Mouse (Mus musculus) left cerebral cortex, adult 18-20 months (tissue): ENCODE results near the gene Rps6kb1. TPM values are rescaled to one million over a fixed set of nuclear protein-coding genes. Genes with fewer than 3 reads are reported as not detected.

Experiments
- DNase-seq, 2 experiments: peaks; one replicate each; pipeline ENCODE4 v3.0.0; 2021 to 2022; ENCODE audit warnings: low spot score in 2 of 2, mixed read lengths in 1 of 2
- long read RNA-seq, 2 experiments: library from polyadenylated mRNA; stranded (forward); transcript quantifications; one replicate each; pipeline ENCODE4 v2.0.0; 2021
- total RNA-seq, 2 experiments: library from RNA; stranded (reverse); gene quantifications; 2 replicates each; pipeline ENCODE4 v1.2.3; 2021

Gene Rps6kb1
- 10 to 100 TPM; 35.5 to 36.7 TPM for total RNA-seq
- long read RNA-seq, experiment 1, full-length matches to known transcripts, result 21 of 42 reads
- long read RNA-seq, experiment 1, partial matches to known transcripts, result 6 of 42 reads
- long read RNA-seq, experiment 1, other reads (novel, unspliced or antisense), result 15 of 42 reads
- long read RNA-seq, experiment 2, full-length matches to known transcripts, result 18 of 30 reads
- long read RNA-seq, experiment 2, partial matches to known transcripts, result 3 of 30 reads
- long read RNA-seq, experiment 2, other reads (novel, unspliced or antisense), result 9 of 30 reads

DNA sequence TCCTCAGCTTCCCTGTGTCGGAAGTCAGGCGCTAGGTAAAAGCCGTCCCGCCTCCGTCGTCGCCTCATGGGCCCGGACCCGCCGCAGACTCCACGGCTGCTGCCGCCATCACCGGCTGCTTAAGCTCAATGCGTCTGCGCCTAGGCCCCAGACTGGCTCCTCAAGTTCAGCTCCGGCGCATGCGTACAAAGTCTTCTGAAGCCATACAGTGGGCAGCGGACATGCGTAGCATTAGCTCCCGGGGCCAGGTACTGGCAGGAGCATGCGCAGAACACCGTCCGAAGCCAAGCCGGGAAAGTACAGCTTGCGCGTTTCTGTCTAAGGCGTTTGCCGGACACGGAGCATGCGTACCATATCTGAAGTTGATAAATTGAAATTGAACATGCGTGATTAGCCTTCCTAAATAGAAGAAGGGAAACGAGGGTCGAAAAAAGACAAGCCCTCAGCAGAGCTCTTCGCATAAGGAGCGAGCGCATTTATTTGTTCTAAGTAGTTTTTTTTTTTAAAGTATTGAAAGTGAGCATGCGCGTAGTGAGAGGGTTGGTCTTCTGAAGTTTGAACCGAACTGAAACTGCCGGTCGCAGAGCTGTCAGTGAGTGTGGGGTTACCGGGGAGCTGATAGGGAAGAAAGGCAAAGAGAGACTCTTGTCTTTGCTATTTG lies at the start of gene Rps6kb1, which contains the start of gene Tubd1:
Gene Rps6kb1, minus strand, starts transcription at position 167 of the 661 bp plus-strand sequence.
Gene Tubd1, plus strand, starts transcription at position 353 of the 661 bp plus-strand sequence.
- peak; percentile 99 for DNase-seq

DNA sequence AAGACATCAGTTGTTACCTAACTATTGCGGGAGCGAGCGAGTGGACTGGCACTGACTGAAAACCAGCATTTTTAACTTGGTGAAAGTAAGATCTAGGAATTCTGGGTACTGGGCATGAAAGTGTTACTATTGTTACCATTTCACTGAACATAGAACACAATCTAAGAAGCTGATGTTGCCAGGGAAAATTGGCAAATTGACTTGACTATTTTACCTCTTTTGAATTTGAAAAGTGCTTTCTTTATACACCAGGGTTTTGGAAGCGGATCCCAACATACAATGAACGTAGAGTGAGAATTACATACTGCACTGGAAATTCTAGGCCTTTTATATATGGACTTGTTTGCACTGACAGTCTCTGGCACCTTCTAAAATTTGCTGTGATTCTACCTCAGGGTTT lies 48.8 kb upstream of the Rps6kb1 start:
- DNase-seq, result no peak

DNA sequence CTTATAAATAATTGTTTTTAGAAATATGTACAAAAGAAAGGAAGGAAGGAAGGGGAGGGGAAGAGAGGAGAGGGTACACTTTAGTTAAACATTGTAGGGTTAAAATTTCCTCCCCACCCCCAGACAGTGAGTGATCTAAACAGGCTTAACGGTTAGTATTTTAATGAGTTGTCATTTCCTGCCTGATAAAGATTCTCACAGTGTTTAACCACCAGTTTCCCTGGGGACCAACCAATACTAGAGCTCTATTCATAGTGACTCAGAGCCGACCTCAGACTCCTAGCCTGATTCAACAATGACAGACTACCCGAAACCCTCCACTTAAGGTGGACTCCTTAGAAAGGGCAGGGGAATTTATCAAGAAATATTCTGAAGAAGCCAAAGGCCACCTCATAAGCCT lies 48.4 kb upstream of the Rps6kb1 start:
- no peak for DNase-seq

DNA sequence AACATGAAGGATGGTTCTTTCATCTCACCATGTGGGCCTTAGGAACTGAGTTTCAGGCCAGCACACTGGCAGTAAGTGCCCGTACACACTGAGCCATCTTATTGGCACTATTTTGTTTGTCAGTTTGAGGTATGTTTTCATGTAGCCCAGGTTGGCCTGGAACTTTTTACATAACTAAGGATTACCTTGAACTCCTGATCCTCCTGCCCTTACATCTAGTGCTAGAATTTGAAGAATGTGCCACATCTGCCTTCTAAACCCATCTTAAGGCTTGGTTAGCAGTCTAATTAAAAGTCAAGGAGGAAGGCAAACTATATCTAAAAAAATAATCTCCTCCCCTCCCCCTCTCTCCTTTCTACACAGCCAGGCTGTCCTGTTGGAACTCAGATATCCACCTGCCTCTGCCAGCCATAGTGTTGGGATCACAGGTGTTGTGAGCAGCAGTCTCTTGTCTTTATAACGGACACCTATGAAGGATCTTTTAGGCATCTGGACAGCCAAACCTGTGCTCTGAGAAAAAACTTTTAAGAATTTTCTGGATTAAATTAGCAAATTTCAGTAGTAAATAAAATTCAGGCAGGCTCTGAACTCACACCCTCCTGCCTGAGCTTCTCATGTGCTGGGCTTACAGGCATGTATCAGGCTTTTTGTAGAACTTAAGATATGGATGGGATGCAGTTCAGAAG lies 47.5 kb upstream of the Rps6kb1 start:
- no peak for DNase-seq

DNA sequence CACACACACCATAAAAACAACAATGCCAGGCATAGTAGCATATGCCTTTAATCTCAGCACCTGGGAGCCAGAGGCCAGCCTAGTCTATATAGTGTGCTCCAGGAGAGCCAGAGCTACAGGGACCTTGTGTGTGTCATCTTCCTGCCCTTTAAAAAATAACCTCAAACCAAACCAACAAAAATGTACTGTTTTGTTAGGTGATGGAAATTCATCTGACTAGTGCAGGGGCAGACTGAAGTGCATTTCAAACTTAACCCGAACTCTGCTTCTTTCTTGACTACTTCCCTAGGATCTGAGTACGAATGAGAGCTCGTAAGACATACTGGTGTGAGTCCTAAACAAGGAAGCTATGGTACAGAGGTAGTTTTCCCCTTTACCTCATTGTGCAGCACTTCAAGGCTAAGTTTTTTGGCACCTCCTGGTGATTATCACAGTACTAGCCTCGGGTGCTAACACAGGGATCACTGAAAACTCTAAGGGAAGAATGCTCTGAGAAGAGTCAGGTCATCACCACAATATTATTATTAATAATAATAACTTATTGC lies 46.8 kb upstream of the Rps6kb1 start:
- DNase-seq, result no peak

DNA sequence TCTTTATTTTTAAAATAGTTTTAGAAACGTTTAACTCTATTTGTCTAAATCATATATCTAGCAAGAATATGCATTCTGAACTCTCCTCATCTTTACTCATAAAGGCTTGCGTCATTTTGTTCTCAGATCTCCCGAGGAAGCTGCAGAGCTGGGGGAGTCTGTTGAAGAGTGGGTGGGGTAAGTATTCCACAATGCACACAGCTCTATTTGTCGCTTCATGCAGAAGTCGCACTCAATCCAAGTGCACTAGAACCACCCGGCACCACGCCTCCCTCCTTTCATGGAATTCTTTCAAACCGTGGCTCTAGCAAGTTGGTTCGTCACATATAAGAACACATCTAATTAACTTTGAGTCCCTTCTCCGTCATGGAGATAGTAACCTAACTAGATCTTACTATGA lies 46.0 kb upstream of the Rps6kb1 start:
- peak; percentile 25 to 55 for DNase-seq

DNA sequence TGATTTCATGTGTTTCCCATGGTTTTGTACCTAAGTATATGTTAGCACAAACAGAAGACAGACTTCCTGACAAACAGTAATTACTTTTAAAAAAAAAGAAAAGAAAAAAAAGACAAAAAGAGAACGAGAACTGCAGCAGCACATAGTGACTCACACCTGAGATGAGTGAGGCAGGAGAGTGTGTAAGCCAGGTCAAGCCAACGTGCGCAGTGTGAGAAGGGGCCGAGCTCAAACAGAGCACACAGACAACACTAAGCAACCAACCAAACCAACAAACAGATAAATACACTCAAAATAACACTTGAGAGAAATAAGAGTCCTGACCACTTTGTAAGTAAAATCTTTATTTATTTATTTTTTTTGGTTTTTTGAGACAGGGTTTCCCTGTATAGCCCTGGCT lies 45.5 kb upstream of the Rps6kb1 start:
- DNase-seq, result no peak

DNA sequence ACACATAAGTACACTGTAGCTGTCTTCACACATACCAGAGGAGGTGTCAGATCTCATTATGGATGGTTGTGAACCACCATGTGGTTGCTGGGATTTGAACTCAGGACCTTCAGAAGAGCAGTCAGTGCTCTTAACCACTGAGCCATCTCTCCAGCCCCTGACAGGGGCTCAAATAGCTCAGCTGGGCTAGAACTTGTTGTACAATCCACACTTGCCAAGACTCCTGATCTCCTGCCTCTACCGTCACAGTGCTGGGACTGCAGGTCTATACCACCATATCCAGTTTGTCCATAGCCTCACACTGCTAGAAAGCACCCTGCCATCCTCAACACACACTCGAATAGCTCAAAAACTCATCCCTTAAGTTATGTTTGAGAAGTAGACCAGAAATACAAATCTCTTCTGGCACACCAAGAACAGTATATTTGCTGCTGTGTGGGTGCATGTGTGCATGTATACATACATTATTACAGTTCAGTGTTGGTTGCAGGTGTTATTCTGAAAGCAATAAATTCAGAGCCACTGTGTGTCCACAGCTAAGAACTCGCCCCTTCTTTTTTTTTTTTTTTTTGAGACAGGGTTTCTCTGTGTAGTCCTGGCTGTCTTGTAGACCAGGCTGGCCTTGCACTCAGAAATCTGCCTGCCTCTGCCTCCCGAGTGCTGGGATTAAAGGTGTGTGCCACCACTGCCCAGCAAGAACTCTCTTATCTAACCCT lies 44.1 kb upstream of the Rps6kb1 start:
- no peak for DNase-seq

DNA sequence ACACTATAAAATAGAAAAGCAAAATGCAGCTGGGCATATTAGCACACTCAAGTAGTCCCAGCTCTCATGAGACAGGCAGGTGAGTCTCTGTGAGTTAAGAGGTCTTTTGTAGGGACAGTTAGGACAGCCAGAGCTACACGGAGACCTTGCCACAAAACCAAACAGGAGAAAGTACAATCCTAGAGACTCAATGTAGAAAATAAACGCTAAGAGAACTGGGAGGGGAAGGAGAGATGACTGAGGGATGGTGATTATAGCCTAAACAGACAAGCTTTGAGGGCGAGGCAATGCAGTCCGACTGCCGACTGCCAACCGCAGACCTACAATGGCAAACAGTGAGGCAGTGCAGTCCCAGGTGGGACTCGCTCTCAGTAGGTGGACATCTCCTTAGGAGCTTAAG lies 43.2 kb upstream of the Rps6kb1 start:
- no peak for DNase-seq

DNA sequence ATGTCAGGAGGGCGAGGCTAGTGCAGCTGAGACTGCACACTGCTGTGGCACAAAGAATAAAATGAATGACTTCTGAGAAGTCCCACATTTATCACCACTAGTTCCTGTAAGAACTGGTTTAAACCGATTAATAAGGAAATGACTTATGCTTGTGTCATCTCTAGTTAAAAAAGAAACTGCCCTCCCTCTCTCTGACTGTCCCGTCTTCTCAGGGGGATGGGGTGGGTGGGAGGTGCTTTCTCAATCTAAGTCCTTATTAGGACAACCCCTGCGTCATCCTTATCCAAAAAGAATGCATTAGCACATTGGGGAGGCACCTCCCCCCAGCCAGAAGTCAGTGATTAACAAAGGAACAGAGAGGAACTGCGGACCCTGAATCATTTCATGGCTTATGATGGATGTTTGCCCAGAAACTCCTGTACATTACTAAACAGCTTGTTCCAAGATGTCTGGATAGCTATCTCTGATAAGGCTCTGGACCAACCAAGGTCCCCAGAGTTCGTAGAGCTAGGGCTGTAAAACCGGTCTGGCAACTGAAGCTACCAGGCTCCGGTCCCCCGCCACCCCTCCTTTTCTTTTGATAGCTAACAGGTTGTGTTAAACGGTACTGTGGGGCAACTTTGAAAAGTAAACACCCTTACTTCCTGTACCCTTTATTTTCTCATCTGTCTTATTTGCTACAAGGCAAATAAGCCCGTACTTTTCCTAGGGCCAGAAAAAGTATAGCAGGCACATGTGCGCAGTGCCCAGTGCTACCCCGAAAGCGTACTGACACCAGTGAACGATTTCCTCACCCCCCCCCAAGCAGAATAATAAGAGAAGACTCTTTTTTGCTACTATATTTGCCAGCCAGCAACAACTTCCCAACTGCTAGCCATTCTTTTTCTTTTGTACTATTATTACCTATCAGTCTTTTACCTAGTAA lies 42.5 kb upstream of the Rps6kb1 start:
- no peak for DNase-seq

DNA sequence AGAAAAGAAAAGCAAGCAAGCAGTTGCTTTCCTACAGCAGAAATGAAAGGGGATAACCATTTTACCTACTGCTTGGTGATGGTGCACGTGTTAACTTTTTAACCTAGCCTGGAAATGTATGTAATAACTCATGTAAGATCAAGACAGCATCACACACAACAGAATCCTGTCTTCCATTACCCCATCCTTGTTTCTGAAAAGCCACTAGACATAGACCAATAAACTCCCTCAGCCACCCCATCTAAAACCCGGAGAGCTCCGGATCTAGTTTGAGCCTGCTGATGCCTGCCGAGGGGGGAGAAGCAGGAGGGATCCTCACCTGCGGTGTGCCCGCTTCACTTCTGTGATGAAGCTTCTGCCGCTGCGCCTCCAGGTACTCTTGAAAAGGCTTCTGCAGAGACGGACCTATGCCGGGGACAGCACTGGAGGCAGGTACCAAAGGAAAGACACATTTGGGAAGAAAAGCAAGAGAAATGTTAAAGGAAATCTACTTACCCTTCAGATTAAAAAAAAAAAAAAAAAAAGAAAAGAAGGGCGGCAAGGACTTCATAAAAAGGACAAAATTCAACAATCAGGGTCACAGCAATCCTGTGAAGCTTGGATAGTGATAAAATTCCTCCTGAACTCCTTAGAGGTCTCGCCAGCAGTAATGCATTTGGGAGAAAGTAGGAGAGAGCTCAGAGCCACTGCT lies 41.7 kb upstream of the Rps6kb1 start:
- DNase-seq, result no peak

DNA sequence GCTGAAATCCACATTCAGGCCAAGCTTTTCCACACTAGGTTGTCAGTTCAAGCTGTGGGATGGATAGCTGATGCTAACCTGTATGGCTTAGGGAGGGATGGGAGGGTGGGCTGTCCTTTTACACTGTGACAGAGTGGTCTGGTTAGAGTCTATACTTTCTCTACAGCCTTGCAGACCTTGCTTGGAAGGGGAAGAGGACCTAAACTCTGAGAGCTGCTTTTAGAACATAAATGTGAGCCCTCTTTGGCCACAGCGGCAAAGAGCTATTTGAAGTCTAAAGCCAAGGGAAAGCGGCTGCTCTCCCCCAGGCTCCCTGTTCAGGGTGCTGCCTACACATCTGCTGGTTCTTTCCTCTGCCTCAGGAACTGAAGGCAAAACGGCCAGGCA lies 41.0 kb upstream of the Rps6kb1 start:
- DNase-seq, result no peak

DNA sequence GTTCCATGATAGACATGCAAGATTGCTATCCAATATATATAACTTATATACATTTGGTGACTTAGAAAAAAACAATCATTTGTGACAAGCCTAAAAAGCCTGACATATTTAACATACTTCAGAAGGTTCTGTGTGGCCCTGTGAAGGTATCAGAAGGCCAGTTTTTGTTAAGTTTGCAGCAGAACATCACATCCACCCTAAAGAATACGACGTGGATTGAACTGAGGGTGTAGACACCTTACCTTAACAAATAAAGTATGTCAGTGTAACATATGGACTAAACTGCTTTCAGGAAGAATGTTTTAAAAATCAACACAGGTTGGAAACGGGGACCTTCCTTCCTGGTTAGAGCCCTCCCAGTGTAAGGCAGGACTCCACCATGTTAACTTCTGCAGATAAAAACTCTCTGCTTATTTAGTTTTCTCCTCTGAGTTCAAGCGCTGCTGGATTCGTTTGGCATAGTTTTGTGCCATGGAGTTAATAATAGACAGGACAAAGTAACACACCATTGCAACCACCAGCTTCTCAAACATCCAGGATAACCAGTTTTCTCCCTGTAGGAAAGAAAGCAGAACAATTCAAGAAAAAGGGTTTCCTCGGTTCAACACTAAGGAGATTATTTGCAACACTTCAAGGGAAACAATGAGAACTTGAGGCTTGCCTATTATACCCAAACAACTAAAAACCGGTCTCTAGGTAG lies 40.4 kb upstream of the Rps6kb1 start:
- no peak for DNase-seq

DNA sequence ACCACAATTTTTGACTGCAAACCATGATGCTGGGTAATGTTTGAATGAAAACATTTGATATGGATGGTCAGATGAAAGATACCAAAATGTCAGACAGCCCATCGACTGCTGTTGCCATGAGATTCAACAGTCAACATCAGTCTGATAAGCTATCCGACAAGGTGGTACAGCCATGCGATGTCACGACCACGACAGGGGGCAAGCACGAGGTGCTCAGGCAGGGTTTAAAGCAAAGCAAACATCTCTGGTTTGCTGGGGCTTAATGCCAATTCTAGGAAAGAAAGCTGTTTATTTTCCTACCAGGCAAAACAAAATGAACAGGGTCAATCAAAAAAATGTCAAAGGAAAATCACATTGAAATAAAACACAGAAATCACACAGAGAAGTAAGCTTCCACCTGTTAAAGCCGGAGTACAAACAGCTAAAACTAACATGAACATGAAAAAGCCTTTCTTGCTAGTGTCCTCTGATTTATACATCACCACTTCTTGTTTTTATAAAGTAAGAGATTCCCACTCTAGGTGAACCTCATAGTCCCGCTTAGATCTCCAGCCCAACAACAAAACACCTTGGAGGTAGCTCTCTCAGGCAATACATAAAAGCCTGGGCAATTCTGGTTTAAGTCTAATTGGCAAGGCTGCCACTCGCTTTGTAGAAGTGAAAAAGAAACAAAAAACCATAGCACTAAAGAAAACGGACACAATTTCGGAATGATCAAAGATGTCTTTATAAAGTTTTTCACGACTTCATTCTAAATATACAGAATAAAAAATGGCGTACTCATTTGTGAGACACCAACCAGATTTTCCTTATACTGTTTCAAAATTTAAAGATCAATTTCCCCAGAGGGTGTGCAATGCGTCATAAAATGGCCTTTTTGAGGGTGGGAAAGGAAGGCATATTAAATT lies 39.6 kb upstream of the Rps6kb1 start:
- no peak for DNase-seq

DNA sequence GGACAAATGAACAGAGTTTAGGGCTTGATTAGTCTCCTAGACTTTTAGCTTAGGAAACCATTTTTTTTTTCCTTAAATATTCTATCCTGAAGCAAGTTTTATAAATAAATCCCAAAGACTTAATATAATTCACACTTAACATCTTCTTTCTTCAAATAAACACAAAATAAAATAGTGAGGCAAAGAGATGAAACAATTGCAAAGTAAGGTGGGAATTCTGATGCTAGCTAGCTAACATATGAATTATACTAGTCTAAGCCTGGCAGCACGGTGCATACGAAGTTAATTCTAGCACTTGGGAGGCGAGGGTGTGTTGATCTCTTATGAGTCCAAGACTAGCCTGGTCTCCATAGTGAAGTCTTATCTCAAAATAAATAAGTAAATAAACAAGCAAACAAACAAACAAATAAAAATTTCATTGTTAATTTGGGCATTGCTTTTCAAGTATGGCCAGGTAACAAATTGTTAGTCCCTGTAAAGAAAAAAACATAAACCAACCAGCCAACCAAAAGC lies 38.8 kb upstream of the Rps6kb1 start:
- no peak for DNase-seq

DNA sequence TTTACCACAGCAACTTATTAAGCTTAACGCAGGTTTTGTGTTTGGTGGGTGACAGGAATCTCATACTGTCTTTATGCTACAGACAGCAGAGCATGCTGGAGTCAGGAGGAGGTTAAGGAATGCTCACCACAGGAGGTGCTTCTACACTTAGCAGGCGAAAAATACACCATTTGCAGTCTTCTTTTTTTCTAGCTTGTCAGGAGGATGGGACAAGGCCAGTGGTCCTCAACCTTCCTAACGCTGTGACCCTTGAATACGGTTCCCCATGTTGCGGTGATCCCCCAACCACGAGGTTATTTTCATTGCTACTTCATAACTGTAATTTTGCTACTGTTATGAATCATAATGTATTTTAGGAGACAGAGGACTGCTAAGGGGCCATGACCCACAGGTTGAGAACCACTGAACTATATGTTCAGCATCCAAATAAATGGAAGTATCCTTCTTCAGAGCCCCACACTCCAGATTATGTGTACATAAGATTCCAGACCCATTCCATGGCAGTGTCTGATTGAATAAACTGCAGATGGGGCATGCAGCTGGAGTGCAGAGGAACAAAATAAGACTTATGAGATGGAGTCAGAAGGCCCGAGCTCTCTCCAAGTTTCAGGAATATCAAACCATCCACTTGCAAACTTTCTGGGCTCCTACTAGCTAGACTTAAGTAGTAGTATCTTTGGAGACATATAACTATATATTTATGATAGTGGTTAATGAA lies 38.1 kb upstream of the Rps6kb1 start:
- no peak for DNase-seq

DNA sequence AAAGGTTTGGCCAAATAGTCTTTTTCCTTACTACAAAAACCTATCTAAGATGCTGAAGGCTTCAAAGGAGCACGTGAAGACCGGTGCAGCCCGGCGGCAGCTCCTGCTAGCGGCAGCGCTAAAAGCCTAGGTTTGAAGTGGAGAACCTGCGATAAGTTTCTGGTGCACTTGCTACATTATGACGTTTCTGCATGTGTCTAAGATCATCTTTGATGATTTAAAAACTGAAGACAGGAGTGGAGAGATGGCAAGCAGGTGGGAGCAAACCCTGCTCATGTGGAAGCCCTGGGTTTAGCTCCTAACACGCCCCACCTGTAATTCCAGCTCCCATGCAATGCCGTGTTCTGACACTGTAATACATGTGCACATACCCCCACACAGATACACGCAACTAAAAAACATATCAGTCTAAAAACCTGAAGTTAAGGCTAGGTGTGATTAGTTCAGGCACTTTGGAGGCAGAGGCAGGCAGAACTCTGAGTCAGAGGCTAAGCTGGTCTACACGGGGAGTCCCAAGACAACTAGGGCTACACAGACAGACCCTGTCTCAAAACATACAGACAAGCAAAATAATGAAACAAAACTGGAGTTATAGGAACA lies 37.4 kb upstream of the Rps6kb1 start:
- no peak for DNase-seq
